Mouse (Mus musculus): ENCODE results near the gene Ssu72. TPM values are rescaled to one million over a fixed set of nuclear protein-coding genes. Genes with fewer than 3 reads are reported as not detected.

Gene Ssu72
- polyA plus RNA-seq, 1 experiment from 2014 or later: 111 TPM

GRCm38 (mm10) chr4:155695531-155696062 lies 9.0 kb upstream of the Ssu72 start:
- H3K27ac ChIP-seq (ENCODE audit: low read length): no peak overlapping the region
- H3K4me3 ChIP-seq (ENCODE audit: low read length): no peak overlapping the region
- 0 out of 2 replicates have a peak, but pooled peaks cover 7% of the 10 kb centered on the region for H3K27me3 ChIP-seq (ENCODE audit: control insufficient read depth, insufficient read depth, low read length)
- 91% methylated on average over 4 of the region's 4 CpGs for WGBS
- no peaks in the 10 kb centered on the region for H3K4me1 ChIP-seq (ENCODE audit: control insufficient read depth, insufficient read depth, low read length)
- ATAC-seq (replicated peaks; ENCODE audit: extremely low read depth, insufficient read depth, low FRiP score): no peak
- no peaks in the 10 kb centered on the region for H3K9me3 ChIP-seq (replicated peaks; ENCODE audit: control insufficient read depth, low read length)
- H3K36me3 ChIP-seq (ENCODE audit: control insufficient read depth, insufficient read depth): no peaks in the 10 kb centered on the region
- no peak overlapping the region for H3K9ac ChIP-seq (ENCODE audit: low read length)
- H3K4me2 ChIP-seq (ENCODE audit: low read depth, low read length): peak overlapping the region; percentile 95; the same call in 1 of the 2 replicates

GRCm38 (mm10) chr4:155696261-155697255 lies 8.0 kb upstream of the Ssu72 start:
- H3K9ac ChIP-seq (ENCODE audit: low read length): no peak overlapping the region
- H3K4me2 ChIP-seq (ENCODE audit: low read depth, low read length): no peak overlapping the region
- no peak for ATAC-seq (replicated peaks; ENCODE audit: extremely low read depth, insufficient read depth, low FRiP score)
- no peak overlapping the region for H3K4me3 ChIP-seq (ENCODE audit: low read length)
- H3K27me3 ChIP-seq (ENCODE audit: control insufficient read depth, insufficient read depth, low read length): 0 out of 2 replicates have a peak, but pooled peaks cover 5% of the 10 kb centered on the region
- H3K36me3 ChIP-seq (ENCODE audit: control insufficient read depth, insufficient read depth): no peaks in the 10 kb centered on the region
- WGBS: 62% methylated on average over 16 of the region's 16 CpGs
- H3K9me3 ChIP-seq (replicated peaks; ENCODE audit: control insufficient read depth, low read length): no peaks in the 10 kb centered on the region
- no peak overlapping the region for H3K27ac ChIP-seq (ENCODE audit: low read length)
- H3K4me1 ChIP-seq (ENCODE audit: control insufficient read depth, insufficient read depth, low read length): no peaks in the 10 kb centered on the region

- no peaks in the 10 kb centered on the region for H3K36me3 ChIP-seq (ENCODE audit: control insufficient read depth, insufficient read depth)
- H3K27me3 ChIP-seq (ENCODE audit: control insufficient read depth, insufficient read depth, low read length): no peaks in the 10 kb centered on the region
- H3K9ac ChIP-seq (ENCODE audit: low read length): no peak overlapping the region
- no peak overlapping the region for H3K27ac ChIP-seq (ENCODE audit: low read length)
- peaks cover 3% of the 10 kb centered on the region; the same call in 1 of the 2 replicates for H3K4me1 ChIP-seq (ENCODE audit: control insufficient read depth, insufficient read depth, low read length)
- no peak for ATAC-seq (replicated peaks; ENCODE audit: extremely low read depth, insufficient read depth, low FRiP score)
- no peaks in the 10 kb centered on the region for H3K9me3 ChIP-seq (replicated peaks; ENCODE audit: control insufficient read depth, low read length)
- H3K4me3 ChIP-seq (ENCODE audit: low read length): no peak overlapping the region
- no peak overlapping the region for H3K4me2 ChIP-seq (ENCODE audit: low read depth, low read length)
These were observed 4.2 kb upstream of the Ssu72 start for GRCm38 (mm10) chr4:155700425-155700824.

- H3K9ac ChIP-seq (ENCODE audit: low read length): no peak overlapping the region
- WGBS: 97% methylated on average over 4 of the region's 4 CpGs
- H3K27ac ChIP-seq (ENCODE audit: low read length): no peak overlapping the region
- no peaks in the 10 kb centered on the region for H3K27me3 ChIP-seq (ENCODE audit: control insufficient read depth, insufficient read depth, low read length)
- H3K4me1 ChIP-seq (ENCODE audit: control insufficient read depth, insufficient read depth, low read length): peaks cover 9% of the 10 kb centered on the region
- ATAC-seq (replicated peaks; ENCODE audit: extremely low read depth, insufficient read depth, low FRiP score): no peak
- H3K9me3 ChIP-seq (replicated peaks; ENCODE audit: control insufficient read depth, low read length): no peaks in the 10 kb centered on the region
- H3K4me3 ChIP-seq (ENCODE audit: low read length): no peak overlapping the region
- no peak overlapping the region for H3K4me2 ChIP-seq (ENCODE audit: low read depth, low read length)
- no peaks in the 10 kb centered on the region for H3K36me3 ChIP-seq (ENCODE audit: control insufficient read depth, insufficient read depth)
These were observed 1.1 kb upstream of the Ssu72 start for GRCm38 (mm10) chr4:155703425-155703929.

- peak overlapping the region; percentile 97 for H3K27ac ChIP-seq (ENCODE audit: low read length)
- H3K9me3 ChIP-seq (replicated peaks; ENCODE audit: control insufficient read depth, low read length): no peaks in the 10 kb centered on the region
- ATAC-seq (replicated peaks; ENCODE audit: extremely low read depth, insufficient read depth, low FRiP score): no peak
- H3K36me3 ChIP-seq (ENCODE audit: control insufficient read depth, insufficient read depth): no peaks in the 10 kb centered on the region
- under 1% methylated on average over 19 of the region's 19 CpGs for WGBS
- H3K27me3 ChIP-seq (ENCODE audit: control insufficient read depth, insufficient read depth, low read length): no peaks in the 10 kb centered on the region
- H3K9ac ChIP-seq (ENCODE audit: low read length): peak overlapping the region; percentile 96
- H3K4me1 ChIP-seq (ENCODE audit: control insufficient read depth, insufficient read depth, low read length): peaks cover 13% of the 10 kb centered on the region
- H3K4me3 ChIP-seq (ENCODE audit: low read length): peak overlapping the region; percentile 94
- peak overlapping the region; percentile 80 for H3K4me2 ChIP-seq (ENCODE audit: low read depth, low read length)
These were observed 961 bp downstream of the Ssu72 start for GRCm38 (mm10) chr4:155705592-155705929.

- H3K9me3 ChIP-seq (replicated peaks; ENCODE audit: control insufficient read depth, low read length): no peaks in the 10 kb centered on the region
- H3K4me1 ChIP-seq (ENCODE audit: control insufficient read depth, insufficient read depth, low read length): peaks cover 17% of the 10 kb centered on the region
- no peaks in the 10 kb centered on the region for H3K36me3 ChIP-seq (ENCODE audit: control insufficient read depth, insufficient read depth)
- no peak overlapping the region for H3K9ac ChIP-seq (ENCODE audit: low read length)
- ATAC-seq (replicated peaks; ENCODE audit: extremely low read depth, insufficient read depth, low FRiP score): no peak
- no peak overlapping the region for H3K27ac ChIP-seq (ENCODE audit: low read length)
- 72% methylated on average over 2 of the region's 2 CpGs for WGBS
- no peaks in the 10 kb centered on the region for H3K27me3 ChIP-seq (ENCODE audit: control insufficient read depth, insufficient read depth, low read length)
- H3K4me2 ChIP-seq (ENCODE audit: low read depth, low read length): no peak overlapping the region
- H3K4me3 ChIP-seq (ENCODE audit: low read length): no peak overlapping the region
These were observed 4.0 kb downstream of the Ssu72 start for GRCm38 (mm10) chr4:155708582-155708981.

GRCm38 (mm10) chr4:155708988-155709387 lies 4.4 kb downstream of the Ssu72 start:
- no peak for ATAC-seq (replicated peaks; ENCODE audit: extremely low read depth, insufficient read depth, low FRiP score)
- Histone ChIP-seq H3K4me2 (ENCODE audit: low read depth, low read length) (no peak overlapping the region), H3K9me3 (replicated peaks; ENCODE audit: control insufficient read depth, low read length) (no peaks in the 10 kb centered on the region), H3K9ac (ENCODE audit: low read length) (no peak overlapping the region), H3K4me1 (ENCODE audit: control insufficient read depth, insufficient read depth, low read length) (peaks cover 17% of the 10 kb centered on the region), H3K4me3 (ENCODE audit: low read length) (no peak overlapping the region), H3K27me3 (ENCODE audit: control insufficient read depth, insufficient read depth, low read length) (no peaks in the 10 kb centered on the region), H3K27ac (ENCODE audit: low read length) (no peak overlapping the region), H3K36me3 (ENCODE audit: control insufficient read depth, insufficient read depth) (peaks cover 1% of the 10 kb centered on the region; the same call in 1 of the 2 replicates)

GRCm38 (mm10) chr4:155710521-155711252 lies 6.1 kb downstream of the Ssu72 start:
- Histone ChIP-seq H3K4me2 (ENCODE audit: low read depth, low read length) (no peak overlapping the region), H3K36me3 (ENCODE audit: control insufficient read depth, insufficient read depth) (peaks cover 12% of the 10 kb centered on the region), H3K4me1 (ENCODE audit: control insufficient read depth, insufficient read depth, low read length) (peaks cover 13% of the 10 kb centered on the region), H3K9ac (ENCODE audit: low read length) (0 out of 2 replicates have a peak overlapping the region, but pooled peaks have one; percentile 9), H3K27me3 (ENCODE audit: control insufficient read depth, insufficient read depth, low read length) (no peaks in the 10 kb centered on the region), H3K9me3 (replicated peaks; ENCODE audit: control insufficient read depth, low read length) (no peaks in the 10 kb centered on the region), H3K4me3 (ENCODE audit: low read length) (no peak overlapping the region), H3K27ac (ENCODE audit: low read length) (peak overlapping the region; percentile 64)
- WGBS: 47% methylated on average over 6 of the region's 6 CpGs
- no peak for ATAC-seq (replicated peaks; ENCODE audit: extremely low read depth, insufficient read depth, low FRiP score)
